Mouse (Mus musculus) heart, embryonic 11.5 days (tissue): ENCODE results near the gene Atg7. TPM values are rescaled to one million over a fixed set of nuclear protein-coding genes. Genes with fewer than 3 reads are reported as not detected.

Source experiments
- polyA plus RNA-seq: library from polyadenylated mRNA; unstranded; fragments of >200 nt; fragmentation: Nextera tagmentation; extraction: Ambion mirVana; gene quantifications from 2 replicates; pipeline ENCODE4 v1.2.1, GENCODE M21; 2014

Atg7 gene
- polyA plus RNA-seq, 1 experiment from 2014 or later: 16.9 TPM

Other genes starting within 250 kb of the Atg7 start
- gene Hrh1, start 245.2 kb upstream of the Atg7 start, polyA plus RNA-seq: not detected in 2 replicates